Mouse (Mus musculus): ENCODE data around the gene Pdxdc1.

- no peak for TF ChIP-seq CTCF (IDR thresholded peaks at IDR 0.05; ENCODE audit: low read depth, low read length)
- TF ChIP-seq TAL1 (conservative IDR thresholded peaks at IDR 0.05; ENCODE audit: low read depth, low read length): no peak
- TF ChIP-seq GATA1 (IDR thresholded peaks at IDR 0.05; ENCODE audit: borderline replicate concordance, low read length): no peak
These were observed 41.8 kb upstream of the Pdxdc1 start for GRCm38 (mm10) chr16:13944752-13945151.

Data from G1E (cell line).